Mouse (Mus musculus) gastrocnemius, postnatal 14 days (tissue): Measurements from ENCODE around the gene Cinp. TPM values are rescaled to one million over a fixed set of nuclear protein-coding genes. Genes with fewer than 3 reads are reported as not detected.
A peak's percentile ranks its signal among the peaks of the same experiment; 100 is the strongest.
"Not testable (repeated sequence)": the region's sequence is repeated elsewhere in the genome, so short reads cannot be mapped to it uniquely, and the experiment has no call there.

Experiments
- DNase-seq: peaks from one replicate; pipeline ENCODE4 v3.0.0; 2021; ENCODE audit warnings: mixed read lengths
- intact Hi-C: fragments of 180-260 bp; cut with DNase I; formaldehyde crosslinking; loops from one replicate; pipeline ENCODE4 v1.15.1; 2025; ENCODE audit warnings: low total_unique reads
- total RNA-seq, 2 experiments: library from RNA; stranded (reverse); gene quantifications; 2 replicates each; pipeline ENCODE4 v1.2.3; 2021

Cinp gene
- total RNA-seq, 2 experiments from 2014 or later: 30.5 to 32.9 TPM

GRCm38 (mm10) chr12:110865571-110865970 is 23.4 kb downstream of the Cinp start:
- DNase-seq: no peak

GRCm38 (mm10) chr12:110864008-110864407 is 24.9 kb downstream of the Cinp start:
- DNase-seq: no peak
- intact Hi-C loops: no loop called here

More at GRCm38 (mm10) chr12:110865571-110865970, 23.4 kb downstream of the Cinp start:
- intact Hi-C loops: no loop called here

- intact Hi-C loops: no loop called here
- no peak for DNase-seq
These were observed 27.7 kb downstream of the Cinp start for GRCm38 (mm10) chr12:110861256-110861655.

GRCm38 (mm10) chr12:110860293-110860692 is 28.7 kb downstream of the Cinp start:
- no peak for DNase-seq
- intact Hi-C loops: no loop called here

- DNase-seq, intact Hi-C loops: not testable (repeated sequence)
These were observed 30.3 kb downstream of the Cinp start for GRCm38 (mm10) chr12:110858681-110859080.

- intact Hi-C loops: no loop called here
- no peak for DNase-seq
These were observed 31.7 kb downstream of the Cinp start for GRCm38 (mm10) chr12:110857196-110857595.

GRCm38 (mm10) chr12:110854786-110855737 is 33.9 kb downstream of the Cinp start:
- intact Hi-C loops: no loop called here

GRCm38 (mm10) chr12:110851923-110852322 is 37.0 kb downstream of the Cinp start:
- no peak for DNase-seq
- intact Hi-C loops: no loop called here

More at GRCm38 (mm10) chr12:110854786-110855737, 33.9 kb downstream of the Cinp start:
- no peak for DNase-seq

- intact Hi-C loops: no loop called here
- DNase-seq: no peak
These were observed 37.5 kb downstream of the Cinp start for GRCm38 (mm10) chr12:110851414-110851813.

- intact Hi-C loops: no loop called here
- no peak for DNase-seq
These were observed 38.1 kb downstream of the Cinp start for GRCm38 (mm10) chr12:110850929-110851256.

GRCm38 (mm10) chr12:110850010-110850928 is 38.7 kb downstream of the Cinp start, which contains the start of gene Zfp839:
Gene Zfp839, plus strand, starts transcription at chr12:110850253.
- DNase-seq: peak; percentile 86
- intact Hi-C loops: no loop called here

- intact Hi-C loops: no loop called here
- no peak for DNase-seq
These were observed 42.7 kb downstream of the Cinp start for GRCm38 (mm10) chr12:110846191-110846765.

- peak; percentile 89 for DNase-seq
- intact Hi-C loops: no loop called here
These were observed 43.6 kb downstream of the Cinp start for GRCm38 (mm10) chr12:110845131-110845880.

- intact Hi-C loops: loop anchor here (5.0 kb wide), 1 partner anchor 247 kb away; no protein-coding TSS in a partner anchor
- DNase-seq: no peak
These were observed 44.5 kb downstream of the Cinp start for GRCm38 (mm10) chr12:110844227-110845130.

- intact Hi-C loops: loop anchor here (5.0 kb wide), 1 partner anchor 246 kb away; no protein-coding TSS in a partner anchor
These were observed 45.5 kb downstream of the Cinp start for GRCm38 (mm10) chr12:110843194-110844048.

GRCm38 (mm10) chr12:110841731-110842493 is 47.0 kb downstream of the Cinp start:
- DNase-seq: no peak
- intact Hi-C loops: loop anchor here (5.0 kb wide), 1 partner anchor 245 kb away; no protein-coding TSS in a partner anchor

More at GRCm38 (mm10) chr12:110843194-110844048, 45.5 kb downstream of the Cinp start:
- DNase-seq: peak; percentile 80
